Mouse (Mus musculus) G1E-ER4 (cell line): Measurements from ENCODE around the gene Ptprg. TPM values are rescaled to one million over a fixed set of nuclear protein-coding genes. Genes with fewer than 3 reads are reported as not detected.

ENCODE experiments used
- GATA1 ChIP-seq: IDR thresholded peaks from one replicate; pipeline ENCODE4 v1.8.0; 2012; ENCODE audit warnings: low read length, inconsistent platforms
- polyA plus RNA-seq: library from polyadenylated mRNA; stranded (reverse); fragments of >175 nt; gene quantifications from 2 replicates; pipeline ENCODE4 v1.2.3, GENCODE M21; 2012

The Ptprg gene
- polyA plus RNA-seq, 1 experiment = not detected

GRCm38 (mm10) chr14:12283641-12284040 lies 730.3 kb downstream of the Ptprg start, which contains the start of gene Gm49355:
Gene Gm49355, plus strand, starts transcription at chr14:12283976.
- no peak for TF ChIP-seq GATA1

GRCm38 (mm10) chr14:12284141-12284912 lies 731.0 kb downstream of the Ptprg start, which contains the start of gene 3830406C13Rik:
Gene 3830406C13Rik, plus strand, starts transcription at chr14:12284173.
- TF ChIP-seq GATA1 = no peak

Other genes starting within 250 kb of the Ptprg start
- 1.3 and 1.6 TPM in 2 replicates for gene Gm3839, start 196.8 kb upstream of the Ptprg start, polyA plus RNA-seq